Mouse (Mus musculus): ENCODE measurements around the gene Maneal. TPM values are rescaled to one million over a fixed set of nuclear protein-coding genes. Genes with fewer than 3 reads are reported as not detected.

Gene Maneal
- total and polyA plus RNA-seq, 3 experiments, result 0.23 to 0.41 (median 0.34) TPM

- Histone ChIP-seq H3K27me3 (ENCODE audit: control insufficient read depth, insufficient read depth, low read length) (peaks cover 14% of the 10 kb centered on the region), H3K27ac (no peak overlapping the region), H3K9ac (ENCODE audit: low read depth, low read length) (no peak overlapping the region), H3K79me2 (replicated peaks; ENCODE audit: control insufficient read depth, insufficient read depth, low read length) (no peaks in the 10 kb centered on the region), H3K36me3 (ENCODE audit: control insufficient read depth, insufficient read depth, low read length) (no peaks in the 10 kb centered on the region), H3K4me3 (no peak overlapping the region), H3K4me1 (ENCODE audit: control insufficient read depth, insufficient read depth, low read length) (no peaks in the 10 kb centered on the region)
- intact Hi-C loops (cut with DNase I), result no loop called here
- TF ChIP-seq CTCF (IDR thresholded peaks at IDR 0.05) (no peak), EP300 (IDR thresholded peaks at IDR 0.05; ENCODE audit: insufficient read depth, low read depth, low read length) (no peak), POLR2A (IDR thresholded peaks at IDR 0.05; ENCODE audit: insufficient read depth, low read depth, low read length) (no peak)
- DNase-seq, result no peak
- 3% methylated on average over 83 of the region's 83 CpGs for WGBS
Observed at GRCm38 (mm10) chr4:124894508-124895428, 32.8 kb upstream of the Maneal start.

GRCm38 (mm10) chr4:124893769-124894168 lies 31.8 kb upstream of the Maneal start:
- intact Hi-C loops (cut with DNase I), result no loop called here
- 32% methylated on average over 6 of the region's 6 CpGs for WGBS
- no peak overlapping the region for H3K4me3 ChIP-seq
- no peaks in the 10 kb centered on the region for H3K4me1 ChIP-seq (ENCODE audit: control insufficient read depth, insufficient read depth, low read length)
- no peak overlapping the region for H3K9ac ChIP-seq (ENCODE audit: low read depth, low read length)
- no peak overlapping the region for H3K27ac ChIP-seq
- no peaks in the 10 kb centered on the region for H3K79me2 ChIP-seq (replicated peaks; ENCODE audit: control insufficient read depth, insufficient read depth, low read length)
- no peak for DNase-seq
- no peaks in the 10 kb centered on the region for H3K36me3 ChIP-seq (ENCODE audit: control insufficient read depth, insufficient read depth, low read length)
- TF ChIP-seq CTCF (IDR thresholded peaks at IDR 0.05) (no peak), POLR2A (IDR thresholded peaks at IDR 0.05; ENCODE audit: insufficient read depth, low read depth, low read length) (no peak), EP300 (IDR thresholded peaks at IDR 0.05; ENCODE audit: insufficient read depth, low read depth, low read length) (no peak)
- peaks cover 14% of the 10 kb centered on the region for H3K27me3 ChIP-seq (ENCODE audit: control insufficient read depth, insufficient read depth, low read length)

GRCm38 (mm10) chr4:124890831-124891230 lies 28.9 kb upstream of the Maneal start:
- DNase-seq, result no peak
- no peaks in the 10 kb centered on the region for H3K79me2 ChIP-seq (replicated peaks; ENCODE audit: control insufficient read depth, insufficient read depth, low read length)
- WGBS, result 79% methylated on average over 5 of the region's 5 CpGs
- peaks cover 15% of the 10 kb centered on the region for H3K27me3 ChIP-seq (ENCODE audit: control insufficient read depth, insufficient read depth, low read length)
- no peak overlapping the region for H3K9ac ChIP-seq (ENCODE audit: low read depth, low read length)
- H3K4me3 ChIP-seq, result no peak overlapping the region
- H3K27ac ChIP-seq, result no peak overlapping the region
- H3K4me1 ChIP-seq (ENCODE audit: control insufficient read depth, insufficient read depth, low read length), result no peaks in the 10 kb centered on the region
- TF ChIP-seq EP300 (IDR thresholded peaks at IDR 0.05; ENCODE audit: insufficient read depth, low read depth, low read length) (no peak), POLR2A (IDR thresholded peaks at IDR 0.05; ENCODE audit: insufficient read depth, low read depth, low read length) (no peak), CTCF (IDR thresholded peaks at IDR 0.05) (no peak)
- H3K36me3 ChIP-seq (ENCODE audit: control insufficient read depth, insufficient read depth, low read length), result no peaks in the 10 kb centered on the region
- intact Hi-C loops (cut with DNase I), result no loop called here

- Histone ChIP-seq H3K4me3 (no peak overlapping the region), H3K79me2 (replicated peaks; ENCODE audit: control insufficient read depth, insufficient read depth, low read length) (no peaks in the 10 kb centered on the region), H3K4me1 (ENCODE audit: control insufficient read depth, insufficient read depth, low read length) (no peaks in the 10 kb centered on the region), H3K27me3 (ENCODE audit: control insufficient read depth, insufficient read depth, low read length) (peaks cover 14% of the 10 kb centered on the region), H3K27ac (no peak overlapping the region), H3K36me3 (ENCODE audit: control insufficient read depth, insufficient read depth, low read length) (no peaks in the 10 kb centered on the region), H3K9ac (ENCODE audit: low read depth, low read length) (no peak overlapping the region)
- intact Hi-C loops (cut with DNase I), result no loop called here
- DNase-seq, result no peak
- TF ChIP-seq EP300 (IDR thresholded peaks at IDR 0.05; ENCODE audit: insufficient read depth, low read depth, low read length) (no peak), CTCF (IDR thresholded peaks at IDR 0.05) (no peak), POLR2A (IDR thresholded peaks at IDR 0.05; ENCODE audit: insufficient read depth, low read depth, low read length) (no peak)
- 79% methylated on average over 2 of the region's 2 CpGs for WGBS
Observed at GRCm38 (mm10) chr4:124889935-124890334, 28.0 kb upstream of the Maneal start.

GRCm38 (mm10) chr4:124888702-124889101 lies 26.7 kb upstream of the Maneal start:
- no peak overlapping the region for H3K9ac ChIP-seq (ENCODE audit: low read depth, low read length)
- H3K4me1 ChIP-seq (ENCODE audit: control insufficient read depth, insufficient read depth, low read length), result no peaks in the 10 kb centered on the region
- TF ChIP-seq CTCF (IDR thresholded peaks at IDR 0.05), result no peak
- TF ChIP-seq POLR2A (IDR thresholded peaks at IDR 0.05; ENCODE audit: insufficient read depth, low read depth, low read length), result no peak
- no peak for TF ChIP-seq EP300 (IDR thresholded peaks at IDR 0.05; ENCODE audit: insufficient read depth, low read depth, low read length)
- no peak overlapping the region for H3K4me3 ChIP-seq
- no peak for DNase-seq
- 61% methylated on average over 7 of the region's 7 CpGs for WGBS
- no peaks in the 10 kb centered on the region for H3K36me3 ChIP-seq (ENCODE audit: control insufficient read depth, insufficient read depth, low read length)
- intact Hi-C loops (cut with DNase I), result no loop called here
- H3K27me3 ChIP-seq (ENCODE audit: control insufficient read depth, insufficient read depth, low read length), result peaks cover 8% of the 10 kb centered on the region
- no peaks in the 10 kb centered on the region for H3K79me2 ChIP-seq (replicated peaks; ENCODE audit: control insufficient read depth, insufficient read depth, low read length)
- no peak overlapping the region for H3K27ac ChIP-seq

- intact Hi-C loops (cut with DNase I), result no loop called here
- TF ChIP-seq EP300 (IDR thresholded peaks at IDR 0.05; ENCODE audit: insufficient read depth, low read depth, low read length) (no peak), POLR2A (IDR thresholded peaks at IDR 0.05; ENCODE audit: insufficient read depth, low read depth, low read length) (no peak), CTCF (IDR thresholded peaks at IDR 0.05) (no peak)
- no peak overlapping the region for H3K9ac ChIP-seq (ENCODE audit: low read depth, low read length)
- H3K4me3 ChIP-seq, result no peak overlapping the region
- no peaks in the 10 kb centered on the region for H3K36me3 ChIP-seq (ENCODE audit: control insufficient read depth, insufficient read depth, low read length)
- WGBS, result 3% methylated on average over 36 of the region's 37 CpGs
- no peaks in the 10 kb centered on the region for H3K4me1 ChIP-seq (ENCODE audit: control insufficient read depth, insufficient read depth, low read length)
- no peaks in the 10 kb centered on the region for H3K79me2 ChIP-seq (replicated peaks; ENCODE audit: control insufficient read depth, insufficient read depth, low read length)
- DNase-seq, result peak in 1 of 2 experiments; percentile 36
- H3K27me3 ChIP-seq (ENCODE audit: control insufficient read depth, insufficient read depth, low read length), result peaks cover 14% of the 10 kb centered on the region
- H3K27ac ChIP-seq, result no peak overlapping the region
Observed at GRCm38 (mm10) chr4:124882151-124882729, 20.3 kb upstream of the Maneal start.

Data from heart, adult 2 months (tissue).